Mouse (Mus musculus) lung, postnatal 36 days (tissue): Measurements from ENCODE around the gene Aggf1.
"Not testable (repeated sequence)": the region's sequence is repeated elsewhere in the genome, so short reads cannot be mapped to it uniquely, and the experiment has no call there.

ENCODE experiments used
- DNase-seq: peaks from one replicate; pipeline ENCODE4 v3.0.0; 2022; ENCODE audit warnings: mixed read lengths

Aggf1 gene

DNA sequence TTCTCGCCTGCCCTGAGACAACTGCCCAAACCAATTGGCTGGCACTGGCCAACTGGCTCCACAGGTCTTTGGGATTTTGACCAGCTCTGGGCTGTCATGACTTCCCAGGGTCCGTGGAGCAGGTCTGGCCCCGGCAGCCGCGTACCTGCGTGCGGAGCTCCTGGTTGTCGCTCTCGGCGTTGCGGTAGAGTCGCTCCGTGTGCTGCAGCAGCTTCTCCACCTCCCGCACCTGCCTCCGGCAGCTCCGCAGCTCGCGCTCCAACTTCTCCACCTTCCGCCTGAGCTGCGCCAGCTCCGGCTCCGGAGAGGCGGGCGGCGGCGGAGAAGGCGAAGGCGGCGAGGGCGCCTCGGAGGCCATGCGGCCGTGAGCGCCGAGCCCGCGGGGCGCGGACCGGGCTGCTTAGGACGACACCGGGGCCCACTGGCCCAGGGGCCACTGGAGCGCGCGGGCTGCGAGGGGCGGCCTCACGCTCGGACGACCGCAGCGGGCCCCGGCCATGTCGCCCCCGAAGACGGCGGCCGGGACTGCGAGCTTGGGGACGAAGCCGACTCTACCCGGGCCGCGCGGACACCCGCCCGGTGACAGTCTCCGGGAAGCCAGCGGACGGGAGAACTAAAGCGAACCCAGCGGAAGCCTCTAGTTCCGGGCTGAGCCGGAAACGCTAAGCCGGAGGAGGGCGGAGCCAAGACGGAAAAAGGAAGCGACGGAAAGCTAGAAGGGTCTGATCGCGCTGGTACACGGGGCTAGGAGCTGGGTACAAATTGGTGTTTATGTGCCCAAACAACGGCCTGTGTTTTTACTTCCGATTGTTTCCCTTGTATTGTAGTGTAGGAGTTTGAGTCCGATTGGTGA is at the start of gene Aggf1:
Gene Aggf1, minus strand, starts transcription at position 652 of the 853 bp plus-strand sequence.
- peak; percentile 94 for DNase-seq

GRCm38 (mm10) chr13:95424932-95425331 is 49.8 kb upstream of the Aggf1 start:
- no peak for DNase-seq

- DNase-seq = no peak
These were observed 44.1 kb upstream of the Aggf1 start for GRCm38 (mm10) chr13:95419204-95419749.

- DNase-seq = no peak
These were observed 43.5 kb upstream of the Aggf1 start for GRCm38 (mm10) chr13:95418575-95419203.

DNA sequence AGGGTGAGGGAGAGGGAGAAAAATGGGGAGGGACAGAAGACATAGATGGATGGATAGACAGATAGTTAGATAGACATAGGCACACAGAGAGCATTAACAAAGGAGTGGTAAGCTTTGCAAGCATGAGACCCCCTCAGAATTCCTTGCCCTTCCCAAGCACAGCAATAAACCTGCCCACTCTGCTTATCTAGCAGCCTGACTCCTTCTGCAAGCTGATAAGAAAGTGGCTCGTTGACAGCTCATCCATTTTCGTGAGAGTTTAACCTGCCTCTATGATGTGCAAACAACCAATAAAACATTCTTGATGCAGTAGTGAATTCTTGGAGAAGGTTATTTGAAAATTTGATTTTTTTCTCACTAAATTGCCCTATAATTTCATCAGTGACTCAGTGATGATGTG is 37.1 kb upstream of the Aggf1 start:
- DNase-seq = no peak

GRCm38 (mm10) chr13:95393242-95393641 is 18.1 kb upstream of the Aggf1 start:
- no peak for DNase-seq

DNA sequence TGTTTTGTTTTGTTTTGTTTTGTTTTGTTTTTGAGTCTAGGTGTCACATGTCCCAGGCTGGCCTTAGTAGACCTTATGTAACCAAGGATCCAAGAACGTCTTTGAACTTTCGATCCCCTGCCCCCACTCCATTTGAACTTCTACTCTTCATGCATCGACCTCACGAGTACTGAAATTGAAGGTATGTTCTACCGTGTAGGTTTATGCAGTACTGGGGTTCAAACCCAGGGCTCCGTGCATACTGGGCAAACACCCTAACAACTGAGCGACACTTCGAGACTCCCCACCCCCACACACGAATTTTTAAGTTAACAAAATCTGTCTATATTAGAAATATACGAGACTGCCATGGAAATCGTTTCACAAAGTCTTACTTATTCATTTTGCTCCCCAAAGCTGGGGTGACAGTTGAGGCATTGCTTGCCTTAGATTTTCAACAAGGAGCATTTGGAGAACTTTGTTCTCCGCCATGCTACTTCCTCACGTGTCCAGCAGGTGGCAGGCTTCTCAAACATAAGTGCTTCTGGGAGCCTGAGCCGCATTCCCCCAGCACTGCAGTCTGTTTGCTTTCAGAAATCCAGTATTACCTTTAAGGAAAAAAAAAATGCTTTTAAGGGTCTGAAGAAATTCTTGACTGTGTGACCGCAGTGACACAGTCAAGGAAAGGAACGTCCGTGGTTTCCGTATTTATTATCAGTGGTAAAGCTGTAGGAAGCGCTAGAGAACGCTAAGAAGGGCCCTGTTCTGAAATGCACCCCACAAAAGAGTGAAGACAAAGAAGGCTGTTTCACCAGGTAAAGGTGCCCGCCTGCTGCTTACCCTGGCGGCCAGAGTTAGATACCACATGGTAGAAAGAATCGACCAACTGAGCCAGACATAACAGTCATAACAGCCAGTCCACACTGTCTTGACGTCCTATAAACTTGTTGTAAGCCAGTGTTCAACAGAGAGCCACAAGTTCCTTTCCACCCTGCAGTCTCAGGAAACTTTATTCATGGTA is 15.0 kb upstream of the Aggf1 start:
- peak; percentile 83 for DNase-seq

DNA sequence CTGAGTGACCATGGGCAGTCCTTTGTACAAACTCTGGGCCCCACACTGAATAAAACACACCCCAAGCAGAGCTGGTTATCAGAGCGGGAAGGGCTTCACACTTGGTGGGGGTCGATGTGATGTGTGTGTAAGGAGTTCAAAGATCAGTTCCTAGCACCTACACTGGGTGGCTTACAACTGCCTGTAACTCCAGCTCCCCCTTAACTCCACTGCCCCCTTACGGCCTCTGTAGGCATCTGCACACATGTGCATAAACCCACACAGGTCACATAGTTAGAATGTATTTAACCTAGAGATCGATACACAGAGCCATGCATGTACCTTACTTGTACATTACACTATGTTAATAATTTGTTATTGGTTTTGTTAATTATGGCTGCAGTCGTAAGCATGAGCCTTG is 13.1 kb upstream of the Aggf1 start:
- DNase-seq = no peak

DNA sequence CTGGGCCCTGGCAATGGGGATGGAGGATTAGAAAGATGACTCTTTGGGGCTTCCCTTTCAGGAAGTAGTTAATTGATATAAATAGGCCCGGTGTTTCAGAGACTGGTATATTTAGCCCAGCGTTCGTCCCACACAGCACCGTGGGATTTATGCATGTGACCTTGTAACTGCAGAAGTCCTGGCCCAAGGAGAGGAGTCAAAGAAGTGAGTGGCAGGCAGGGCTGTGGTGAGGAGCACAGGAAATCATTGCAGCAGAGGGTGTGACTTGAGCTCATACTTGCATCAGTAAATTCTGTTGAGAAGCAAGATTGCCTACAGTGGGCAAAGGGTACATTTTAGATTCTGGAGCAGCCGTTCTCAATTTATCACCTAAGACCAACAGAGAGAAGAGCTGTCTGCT is 7.3 kb upstream of the Aggf1 start:
- peak; percentile 15 for DNase-seq

GRCm38 (mm10) chr13:95378696-95379095 is 3.5 kb upstream of the Aggf1 start:
- peak; percentile 8 for DNase-seq

DNA sequence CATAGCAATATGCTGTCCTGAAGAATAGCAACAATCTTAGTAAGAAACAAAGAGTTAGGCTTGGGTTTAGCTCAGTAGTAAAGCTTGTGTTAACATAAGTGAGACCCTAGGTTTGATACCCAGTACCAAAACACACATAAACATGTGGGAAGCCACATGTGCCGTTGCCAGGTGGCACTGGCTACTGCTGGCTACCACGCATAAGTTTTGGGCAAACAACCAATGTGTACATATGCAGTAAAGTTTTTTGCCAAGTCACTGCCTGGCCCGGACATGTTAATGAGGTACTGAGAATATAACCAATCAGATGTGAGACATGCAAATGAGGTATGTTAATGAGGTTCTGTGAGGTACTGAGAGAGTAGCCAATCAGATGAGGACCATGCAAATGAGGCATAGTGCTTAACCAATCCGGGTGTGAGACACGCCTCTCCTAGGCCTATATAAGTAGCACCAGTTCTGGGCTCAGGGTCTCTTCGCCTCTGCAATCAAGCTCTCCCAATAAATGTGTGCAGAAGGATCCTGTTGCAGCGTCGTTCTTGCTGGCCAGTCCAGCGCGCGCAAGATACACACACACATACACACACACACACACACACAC is 1.6 kb upstream of the Aggf1 start:
- DNase-seq = not testable (repeated sequence)

GRCm38 (mm10) chr13:95375554-95375914 is 382 bp upstream of the Aggf1 start:
- no peak for DNase-seq

DNA sequence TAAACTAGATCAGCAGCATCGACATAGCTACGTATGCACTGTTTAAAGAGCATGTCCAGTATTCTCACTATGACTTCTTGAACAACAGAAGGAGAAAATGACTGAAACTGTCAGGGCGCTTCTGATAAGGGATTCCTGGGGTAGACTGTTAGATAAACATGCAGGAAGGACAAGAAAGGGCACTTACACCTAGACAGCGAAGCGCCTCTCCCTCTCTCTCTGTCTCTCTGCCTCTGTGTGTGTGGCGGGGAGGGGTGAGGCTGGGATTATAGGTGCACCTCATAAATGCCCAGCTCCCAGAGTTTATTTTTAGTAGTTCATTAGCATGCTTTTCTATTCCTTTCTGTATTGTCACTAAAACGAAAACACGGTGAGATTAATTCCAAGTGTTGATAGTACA is 8.8 kb downstream of the Aggf1 start:
- DNase-seq = no peak

GRCm38 (mm10) chr13:95363440-95363839 is 11.7 kb downstream of the Aggf1 start:
- no peak for DNase-seq

DNA sequence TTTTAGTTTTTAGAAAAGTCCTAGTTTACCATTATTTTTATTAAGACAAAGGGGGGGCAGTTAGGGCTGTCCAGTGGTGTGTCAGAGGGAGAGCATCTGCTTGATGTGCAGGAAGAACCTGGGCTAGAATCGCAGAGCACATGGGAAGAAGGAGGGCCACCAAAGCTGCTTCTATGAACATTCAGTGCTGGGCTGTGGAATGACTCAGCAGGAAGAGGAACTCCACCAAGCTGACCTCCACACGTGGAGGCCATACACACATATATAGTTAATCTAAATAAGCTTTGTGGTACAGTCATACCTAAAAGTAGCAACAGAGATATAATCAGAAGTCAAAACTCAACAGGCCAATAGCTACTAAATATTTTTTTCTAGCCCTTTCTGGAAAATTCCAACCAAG is 16.9 kb downstream of the Aggf1 start:
- no peak for DNase-seq

GRCm38 (mm10) chr13:95348476-95348875 is 26.7 kb downstream of the Aggf1 start:
- no peak for DNase-seq

DNA sequence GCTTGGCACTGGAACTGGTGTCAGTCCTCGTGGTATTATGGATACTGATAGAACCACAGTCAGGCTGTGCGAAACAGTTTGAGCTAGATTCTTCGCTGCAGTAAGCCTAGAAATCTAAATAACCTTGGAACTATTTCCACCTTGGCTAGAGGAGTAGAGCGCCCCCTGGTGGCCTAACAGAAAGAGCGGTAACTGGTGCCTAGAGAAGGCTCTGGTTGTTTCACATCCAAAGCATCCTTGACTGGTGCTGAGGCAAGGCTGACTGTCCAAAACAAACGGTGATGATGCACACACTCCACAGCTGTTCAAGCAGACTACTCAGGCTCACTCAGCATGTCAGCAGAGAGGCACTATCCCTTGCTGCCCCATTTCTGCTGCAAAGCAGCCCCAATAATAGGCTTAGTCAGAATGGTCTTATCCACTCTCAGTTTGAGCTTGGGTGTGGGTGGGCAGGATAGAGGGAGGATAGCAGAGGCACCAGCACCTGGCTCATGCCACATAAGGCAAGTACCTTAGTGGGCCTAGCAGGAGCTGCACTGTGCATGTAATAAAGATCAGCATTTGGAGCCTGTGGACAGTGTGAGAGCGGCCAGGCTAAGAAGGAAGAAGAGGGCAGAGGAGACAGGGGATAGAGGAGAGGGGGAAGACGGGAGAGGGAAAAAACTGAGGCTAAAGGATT is 28.0 kb downstream of the Aggf1 start:
- peak; percentile 84 for DNase-seq

DNA sequence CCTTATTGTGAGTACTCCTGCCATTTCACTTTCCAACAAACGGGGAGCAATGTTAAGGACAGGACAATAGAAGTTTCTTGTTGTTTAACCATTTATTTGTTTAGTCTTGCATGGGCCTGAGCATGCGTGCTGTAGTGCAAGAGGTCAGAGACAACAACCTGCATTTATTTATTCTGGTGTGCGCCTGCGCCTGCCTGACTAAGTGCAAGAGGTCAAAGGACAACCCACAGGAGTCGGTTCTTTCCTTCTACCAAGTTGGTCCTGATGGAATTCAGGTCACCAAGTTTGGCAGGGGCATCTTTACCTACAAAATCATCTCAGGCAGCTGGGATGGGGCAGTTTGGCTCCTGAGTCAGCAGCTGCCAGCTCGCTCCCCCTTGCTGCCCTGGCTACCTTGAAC is 29.3 kb downstream of the Aggf1 start:
- DNase-seq = no peak

- DNase-seq = peak; percentile 22
These were observed 31.7 kb downstream of the Aggf1 start for GRCm38 (mm10) chr13:95343470-95343869.

DNA sequence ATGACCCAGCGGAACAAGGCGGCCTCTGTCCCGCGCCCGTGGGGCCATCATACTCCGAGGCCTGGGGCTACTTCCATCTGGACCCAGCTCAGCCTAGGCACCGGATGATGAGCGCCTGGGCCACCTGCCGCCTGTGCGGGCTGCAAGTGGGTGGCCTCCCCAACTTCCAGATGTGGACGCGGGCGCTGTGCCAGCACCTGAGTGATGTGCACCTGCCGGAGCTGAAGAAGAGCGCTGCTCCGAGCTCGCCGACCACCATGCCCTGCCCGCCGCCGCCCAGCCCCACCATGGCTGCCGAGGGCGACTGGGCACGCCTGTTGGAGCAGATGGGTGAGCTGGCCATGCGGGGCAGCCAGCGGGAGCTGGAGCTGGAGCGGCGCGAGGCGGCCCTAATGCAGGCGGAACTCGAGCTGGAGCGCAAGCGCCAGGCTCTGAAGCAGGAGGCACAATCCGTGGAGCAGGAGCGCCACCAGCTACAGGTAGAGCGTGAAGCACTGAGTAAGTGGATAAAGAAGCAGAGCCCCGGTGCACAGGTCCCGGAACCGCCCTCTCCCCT is 39.0 kb downstream of the Aggf1 start:
- no peak for DNase-seq

DNA sequence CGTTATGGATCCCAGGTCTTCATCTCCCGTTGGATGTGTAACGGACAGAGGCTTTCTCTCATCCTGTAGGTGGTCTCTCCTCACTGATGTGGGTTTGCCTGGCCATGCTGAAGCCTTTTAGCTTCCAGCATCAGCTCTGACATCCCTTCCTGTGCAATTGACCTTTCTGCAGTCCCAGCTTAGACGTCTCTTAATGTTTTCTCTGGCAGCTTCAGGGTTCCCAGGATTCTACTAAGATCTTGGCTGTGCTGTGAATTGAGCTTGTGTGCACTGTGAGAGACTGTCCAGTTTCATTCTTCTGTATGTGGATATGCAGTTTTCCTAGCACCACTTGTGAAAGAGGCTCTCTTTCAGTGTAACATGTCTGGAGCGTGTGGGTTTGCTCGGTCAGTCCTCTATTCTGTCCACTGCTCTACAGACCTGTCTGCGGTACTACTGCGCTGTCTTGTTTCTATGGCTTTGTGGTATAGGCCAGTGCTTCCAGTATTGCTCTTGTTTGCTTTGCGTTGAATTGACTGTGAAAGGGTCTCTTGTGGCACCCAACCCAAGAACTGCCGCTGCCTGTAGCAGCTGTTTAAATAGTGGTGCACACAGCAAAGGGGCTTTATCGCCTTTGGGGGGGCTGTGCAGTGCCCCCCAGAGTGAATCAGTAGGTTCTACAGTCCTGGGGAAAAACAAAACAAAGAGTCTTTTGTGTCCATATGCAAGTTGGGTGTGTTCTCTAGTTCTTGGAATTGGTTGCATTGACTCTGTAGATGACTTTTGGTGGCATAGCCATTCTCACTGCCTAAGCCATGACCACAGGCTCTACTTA is 42.9 kb downstream of the Aggf1 start:
- DNase-seq = no peak
